Mouse (Mus musculus): ENCODE data around the gene Galnt10.

Galnt10 gene

GRCm38 (mm10) chr11:57660156-57660555 is 14.9 kb downstream of the Galnt10 start:
- no peak for DNase-seq (ENCODE audit: low spot score)

GRCm38 (mm10) chr11:57660814-57661213 is 15.6 kb downstream of the Galnt10 start:
- DNase-seq (ENCODE audit: low spot score): no peak

- DNase-seq (ENCODE audit: low spot score): no peak
These were observed 16.4 kb downstream of the Galnt10 start for GRCm38 (mm10) chr11:57661492-57662229.

GRCm38 (mm10) chr11:57662231-57662630 is 17.0 kb downstream of the Galnt10 start:
- DNase-seq (ENCODE audit: low spot score): no peak

GRCm38 (mm10) chr11:57663271-57663670 is 18.0 kb downstream of the Galnt10 start:
- no peak for DNase-seq (ENCODE audit: low spot score)

DNA sequence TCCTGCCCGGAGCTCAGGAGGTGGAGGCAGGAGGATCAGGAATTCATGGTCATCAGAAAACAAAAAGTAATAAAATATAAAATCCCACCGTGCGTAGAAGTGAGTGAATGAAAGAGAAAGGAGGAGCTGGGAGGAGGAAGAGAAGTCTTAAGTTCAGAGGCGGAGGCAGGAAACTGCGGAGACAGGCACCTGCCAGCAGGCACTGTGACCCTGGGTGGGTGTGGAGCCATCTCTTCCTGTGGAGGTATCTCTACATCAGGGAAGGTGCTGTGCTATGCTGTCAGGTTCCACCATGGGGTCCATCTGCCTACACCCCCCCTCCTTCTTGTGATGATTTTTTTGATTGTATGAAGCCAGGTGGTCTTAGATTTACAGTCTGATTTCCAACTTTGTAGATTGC is 19.5 kb downstream of the Galnt10 start:
- no peak for DNase-seq (ENCODE audit: low spot score)

DNA sequence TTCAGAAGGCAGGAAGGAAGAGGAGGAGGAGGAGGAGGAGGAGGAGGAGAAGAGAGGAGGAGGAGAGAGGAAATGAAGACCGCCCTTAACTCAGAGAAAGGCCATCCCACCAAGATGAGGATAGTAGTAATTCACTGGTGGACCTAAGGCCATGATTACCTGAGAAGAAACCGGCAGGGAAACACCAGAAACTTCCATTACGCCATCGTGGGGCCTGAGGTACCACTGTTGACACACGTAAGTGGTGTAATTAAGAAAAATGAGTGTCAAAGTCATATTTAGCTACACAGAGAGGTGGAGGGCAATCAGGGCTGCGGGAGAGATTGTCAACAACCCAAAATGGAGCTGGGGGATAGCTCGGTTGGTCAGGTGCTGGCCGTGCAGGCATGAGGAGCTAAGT is 23.0 kb downstream of the Galnt10 start:
- DNase-seq (ENCODE audit: low spot score): no peak

GRCm38 (mm10) chr11:57669522-57669921 is 24.3 kb downstream of the Galnt10 start:
- DNase-seq (ENCODE audit: low spot score): no peak

GRCm38 (mm10) chr11:57671120-57671697 is 26.0 kb downstream of the Galnt10 start:
- no peak for DNase-seq (ENCODE audit: low spot score)

DNA sequence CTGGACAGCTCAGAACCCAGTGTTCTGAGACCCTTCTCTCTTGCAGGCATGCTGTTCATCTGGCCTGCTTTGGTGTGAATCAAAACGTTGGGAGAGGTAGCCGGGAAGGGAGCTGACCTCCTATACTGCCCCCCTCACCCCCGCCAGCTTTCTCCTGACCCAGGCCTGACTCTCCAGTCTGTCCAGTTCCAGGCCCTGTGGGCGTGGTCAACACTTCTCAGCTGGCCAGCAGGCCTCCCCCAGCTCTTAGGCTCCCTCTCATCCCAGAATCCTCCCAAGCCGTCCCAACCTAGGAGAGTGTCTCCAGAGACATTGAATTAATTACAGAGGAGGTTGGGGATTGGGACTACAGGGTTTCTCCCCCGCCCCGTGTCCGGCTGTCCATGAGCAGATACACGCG is 26.6 kb downstream of the Galnt10 start:
- DNase-seq (ENCODE audit: low spot score): no peak

DNA sequence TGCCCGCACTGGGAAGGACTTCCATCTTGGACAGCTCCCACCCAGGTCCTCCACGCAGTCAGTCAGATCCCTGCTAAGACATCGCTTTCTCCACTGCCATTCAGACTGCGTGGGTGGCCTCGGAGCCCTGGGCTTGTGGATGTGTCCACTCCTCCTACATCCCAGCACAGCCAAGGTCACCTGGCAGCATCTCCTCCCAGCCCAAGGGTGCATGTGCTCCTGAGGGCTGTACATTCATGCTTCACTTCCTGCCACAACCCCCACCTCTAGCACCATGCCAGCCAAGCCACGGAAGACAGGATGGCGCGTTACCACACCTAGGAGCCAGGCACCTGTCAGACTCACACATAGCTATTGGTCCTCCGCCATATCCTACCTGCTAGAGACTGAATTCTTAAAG is 27.8 kb downstream of the Galnt10 start:
- DNase-seq (ENCODE audit: low spot score): no peak

DNA sequence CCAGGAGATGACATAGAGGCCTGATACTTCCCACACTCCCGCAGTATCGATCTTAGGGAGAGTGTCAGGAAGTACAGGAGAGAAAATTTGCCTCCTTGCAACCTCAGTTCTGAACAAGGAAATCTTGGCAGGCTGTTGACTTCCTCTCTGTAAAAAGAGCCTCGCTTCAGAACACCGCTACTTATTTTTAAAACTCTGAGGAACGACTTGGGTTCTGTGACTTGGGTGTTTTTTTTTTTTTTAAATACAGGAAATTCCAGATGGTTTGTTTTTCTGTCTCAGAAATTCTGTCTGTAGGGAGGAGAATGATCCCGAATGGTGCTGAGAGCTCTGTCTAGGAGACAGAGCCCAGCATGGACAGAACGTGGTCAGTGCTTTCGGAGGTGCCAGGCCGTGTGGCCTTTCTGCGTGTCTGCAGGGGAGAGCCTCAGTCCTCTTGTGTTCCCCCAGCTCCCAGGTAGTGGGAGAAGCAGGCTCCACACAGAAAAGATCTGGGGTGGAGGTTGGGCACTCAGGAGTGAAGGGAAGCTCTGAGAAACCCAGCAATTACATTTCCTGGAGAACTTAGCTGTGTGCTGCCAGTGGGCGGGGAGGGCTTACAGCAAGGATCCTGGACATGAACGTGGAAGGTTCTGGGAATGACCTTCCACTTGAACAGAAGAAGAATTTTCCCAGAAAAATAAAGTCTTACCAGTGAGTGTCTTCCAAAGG is 28.9 kb downstream of the Galnt10 start:
- no peak for DNase-seq (ENCODE audit: low spot score)

GRCm38 (mm10) chr11:57677261-57677660 is 32.0 kb downstream of the Galnt10 start:
- no peak for DNase-seq (ENCODE audit: low spot score)

GRCm38 (mm10) chr11:57682589-57682988 is 37.3 kb downstream of the Galnt10 start:
- no peak for DNase-seq (ENCODE audit: low spot score)

GRCm38 (mm10) chr11:57683125-57683524 is 37.9 kb downstream of the Galnt10 start:
- DNase-seq (ENCODE audit: low spot score): no peak

DNA sequence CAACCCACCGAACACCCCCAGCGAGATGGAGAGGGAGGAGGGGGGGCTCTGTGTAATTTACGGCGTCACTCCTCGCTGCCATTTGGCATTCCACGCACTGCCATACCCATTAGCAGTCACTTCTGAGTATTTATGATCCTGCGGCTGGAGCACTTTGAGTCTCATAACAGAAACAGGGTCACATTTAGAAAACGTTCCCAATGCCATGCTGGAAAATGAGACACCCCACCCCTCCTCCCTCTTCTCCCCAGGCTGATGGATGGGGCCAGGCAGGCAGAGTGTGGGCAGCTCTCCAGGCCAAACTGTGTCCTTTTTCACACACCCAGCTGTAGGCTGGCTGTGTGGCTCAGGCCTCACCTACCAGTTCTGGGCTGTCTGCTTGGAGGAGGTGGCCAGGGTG is 38.7 kb downstream of the Galnt10 start:
- DNase-seq (ENCODE audit: low spot score): no peak

DNA sequence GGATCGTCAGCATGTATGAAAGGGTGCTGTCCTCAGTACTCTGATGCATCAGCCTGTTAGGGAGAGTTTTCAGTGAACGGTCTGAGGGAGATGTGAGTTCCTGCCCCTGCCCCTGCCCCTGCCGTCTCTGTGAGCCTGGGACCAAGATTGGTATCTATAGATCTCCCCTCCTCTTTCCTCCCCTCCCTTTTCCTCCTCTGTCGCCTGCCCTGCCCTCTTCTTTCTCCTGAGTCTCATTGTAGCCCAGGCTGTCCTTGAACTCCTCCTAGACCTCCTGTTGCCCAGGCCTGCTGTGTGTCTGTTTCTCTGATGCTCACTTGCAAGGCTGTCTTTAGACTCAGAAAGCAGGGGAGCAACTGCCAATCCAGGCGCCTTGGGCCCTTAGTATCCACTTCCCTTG is 39.6 kb downstream of the Galnt10 start:
- DNase-seq (ENCODE audit: low spot score): no peak

GRCm38 (mm10) chr11:57685689-57686454 is 40.6 kb downstream of the Galnt10 start:
- DNase-seq (ENCODE audit: low spot score): no peak

DNA sequence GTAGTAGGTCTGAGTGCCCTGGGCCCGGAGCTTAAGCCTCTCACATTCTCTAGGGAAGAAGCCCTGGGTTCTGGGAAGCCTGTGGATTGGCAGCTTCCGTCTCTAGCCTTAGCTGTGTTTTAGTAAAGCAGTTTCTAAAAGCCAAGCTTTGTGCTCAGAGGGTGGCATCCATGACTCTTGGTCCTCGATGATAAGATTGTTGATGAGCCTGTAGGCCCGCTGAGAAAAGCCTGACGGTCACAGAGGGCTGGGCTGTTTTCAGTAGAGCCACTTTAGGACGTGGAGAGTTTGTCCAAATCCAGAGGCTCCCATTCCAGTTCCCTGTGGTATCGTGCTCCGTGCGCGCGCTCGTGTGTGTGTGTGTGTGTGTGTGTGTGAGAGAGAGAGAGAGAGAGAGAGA is 41.6 kb downstream of the Galnt10 start:
- DNase-seq (ENCODE audit: low spot score): no peak

DNA sequence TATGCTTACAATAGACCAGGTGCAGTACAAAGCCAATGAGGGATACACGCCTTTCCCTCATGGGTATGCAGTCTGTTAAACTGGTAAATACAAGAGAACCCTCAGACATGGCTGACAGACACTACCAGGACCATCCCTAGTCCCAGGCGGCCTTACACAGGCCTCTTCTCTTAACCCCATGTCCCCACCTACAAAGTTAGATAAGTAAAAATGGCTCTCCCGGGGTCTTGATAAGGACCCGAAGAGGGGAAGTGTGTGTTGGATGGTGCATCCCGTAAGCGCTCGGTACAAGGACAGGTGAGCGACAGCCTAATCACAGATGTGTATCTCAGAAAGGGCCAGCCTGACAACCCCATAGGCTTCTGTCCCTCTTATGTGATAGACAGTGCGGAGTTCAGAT is 42.0 kb downstream of the Galnt10 start:
- no peak for DNase-seq (ENCODE audit: low spot score)

DNA sequence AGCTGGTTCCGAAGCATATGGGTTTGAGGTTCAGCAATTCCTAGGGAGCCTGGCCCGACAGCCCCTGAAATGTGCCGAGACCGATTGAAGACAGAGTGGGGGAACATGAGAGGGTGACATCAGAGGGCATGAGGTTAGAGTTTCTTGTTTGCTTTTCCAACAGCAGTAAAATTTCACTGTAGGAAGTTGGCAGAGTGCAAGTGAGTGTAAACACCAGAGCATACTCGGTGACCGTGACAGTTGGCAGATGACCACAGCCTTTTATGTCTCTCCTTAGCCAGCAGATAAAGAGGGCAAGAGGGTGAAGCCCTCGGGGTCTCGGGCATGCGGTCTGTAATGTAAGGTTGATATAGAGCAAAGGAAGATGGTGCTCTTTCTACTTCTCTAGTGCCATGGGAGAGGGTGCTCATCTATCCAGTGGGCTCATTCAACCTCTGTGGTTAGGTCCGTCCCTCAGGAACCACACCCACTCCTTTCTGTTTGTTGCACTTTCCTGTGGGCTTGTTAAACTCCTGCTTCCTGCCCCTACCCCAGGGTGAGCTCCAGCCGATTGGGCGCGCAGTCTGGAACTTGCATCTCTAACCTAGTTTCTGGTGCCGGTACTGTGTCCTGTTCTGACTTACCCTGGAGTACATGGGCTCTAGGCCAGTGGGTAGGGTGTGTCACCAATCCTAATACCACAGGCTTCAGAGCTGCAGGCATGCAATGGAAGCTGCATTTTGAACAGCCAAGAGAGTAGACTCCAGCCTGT is 43.1 kb downstream of the Galnt10 start:
- DNase-seq (ENCODE audit: low spot score): no peak

DNA sequence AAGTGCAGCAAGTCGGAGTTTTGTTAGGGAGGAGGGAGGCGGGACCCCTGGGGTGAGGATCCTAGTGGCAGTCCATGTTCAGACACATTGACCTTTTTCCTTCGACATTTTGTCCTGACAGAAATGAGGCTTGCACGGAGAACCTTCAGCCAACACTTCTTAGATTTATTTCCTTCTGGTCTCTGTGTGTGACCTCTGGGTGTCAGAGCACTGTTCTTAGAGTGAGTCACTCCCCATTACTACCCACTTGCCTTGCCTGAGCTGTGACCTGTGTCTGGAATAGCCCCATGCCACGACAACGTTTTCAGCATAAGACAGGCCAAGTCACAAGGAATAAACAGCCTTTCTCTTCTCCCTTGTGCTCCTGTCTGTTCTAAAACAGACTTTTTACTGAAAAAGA is 44.6 kb downstream of the Galnt10 start:
- no peak for DNase-seq (ENCODE audit: low spot score)
